Mouse (Mus musculus): ENCODE results near the gene Gm4559.
"Not testable (repeated sequence)": the region's sequence is repeated elsewhere in the genome, so short reads cannot be mapped to it uniquely, and the experiment has no call there.

The Gm4559 gene

DNA sequence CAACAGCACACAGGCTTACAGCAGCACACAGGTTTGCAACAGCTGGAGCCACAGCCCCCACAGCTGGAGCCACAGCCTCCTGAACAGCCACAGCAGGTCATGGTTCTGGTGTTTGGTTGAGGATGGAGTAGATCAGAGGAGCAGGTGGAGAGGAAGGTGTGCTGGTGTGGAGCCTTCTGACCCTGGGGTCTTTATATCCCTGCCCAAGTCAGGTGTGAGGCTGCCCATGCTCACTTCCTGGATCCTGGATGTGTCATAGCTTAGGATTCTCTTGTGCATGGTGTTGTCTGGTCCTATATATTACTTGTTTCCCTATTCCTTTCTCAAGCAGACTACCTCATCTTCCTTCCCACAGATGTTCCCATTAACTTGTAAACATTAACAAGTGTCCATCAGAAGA lies at the start of gene Gm4559:
Gm4559 (minus strand) TSS at position 101 of the 400 bp plus-strand sequence.
- not testable (repeated sequence) for DNase-seq (ENCODE audit: low spot score)

DNA sequence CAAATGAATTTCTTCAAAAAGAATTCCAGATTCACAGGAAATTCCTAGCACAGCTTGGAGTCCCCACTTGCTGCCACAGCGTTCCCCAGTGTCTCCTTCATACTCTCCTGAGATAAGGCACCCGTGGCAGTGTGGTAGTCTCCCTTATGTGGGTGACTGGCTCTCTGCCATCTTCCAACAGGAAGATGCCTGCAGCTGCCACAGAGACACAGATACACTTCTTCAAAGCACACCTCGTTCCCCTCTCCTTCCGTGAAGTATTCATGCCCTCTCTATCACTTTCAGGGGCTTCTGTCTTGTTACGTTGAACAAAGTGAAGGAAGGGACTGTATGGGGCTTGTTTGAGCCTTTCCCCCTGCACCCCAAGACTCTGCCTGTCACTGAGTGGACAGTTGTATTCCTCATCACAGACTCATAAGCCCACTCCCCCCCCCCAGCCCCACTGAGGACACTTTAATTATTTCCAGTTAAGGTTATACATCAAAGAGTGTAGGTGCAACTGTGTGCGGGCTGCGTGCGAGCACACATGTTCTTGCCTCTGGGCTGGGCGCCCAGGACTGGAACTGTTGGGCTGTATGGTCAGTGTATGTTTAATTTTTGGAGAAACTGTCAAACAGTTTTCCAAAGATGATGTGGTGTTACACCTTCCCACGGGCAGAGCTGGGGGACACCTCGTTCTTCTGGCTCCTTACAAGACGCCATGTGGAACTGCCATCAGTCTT lies 49.4 kb upstream of the Gm4559 start:
- no peak for DNase-seq (ENCODE audit: low spot score)

DNA sequence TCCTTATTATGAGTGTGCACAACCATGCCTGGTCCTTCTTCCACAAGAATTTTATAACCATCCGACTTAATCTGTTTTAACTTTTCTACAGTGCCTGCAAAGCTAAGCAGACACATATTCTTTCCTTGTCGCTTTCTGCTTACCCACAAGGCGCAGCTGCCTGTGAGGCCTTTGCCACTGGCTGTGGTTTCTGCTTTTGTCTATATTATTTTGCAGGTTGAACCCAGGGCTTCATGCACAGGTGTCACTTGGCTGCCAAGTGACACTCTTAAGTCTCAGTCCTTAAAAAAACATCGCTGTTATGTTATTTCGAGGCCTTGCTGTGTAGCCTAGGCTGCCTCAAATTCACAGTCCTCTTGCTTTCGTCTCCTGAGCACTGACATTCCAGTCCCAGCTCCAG lies 48.5 kb upstream of the Gm4559 start:
- no peak for DNase-seq (ENCODE audit: low spot score)

DNA sequence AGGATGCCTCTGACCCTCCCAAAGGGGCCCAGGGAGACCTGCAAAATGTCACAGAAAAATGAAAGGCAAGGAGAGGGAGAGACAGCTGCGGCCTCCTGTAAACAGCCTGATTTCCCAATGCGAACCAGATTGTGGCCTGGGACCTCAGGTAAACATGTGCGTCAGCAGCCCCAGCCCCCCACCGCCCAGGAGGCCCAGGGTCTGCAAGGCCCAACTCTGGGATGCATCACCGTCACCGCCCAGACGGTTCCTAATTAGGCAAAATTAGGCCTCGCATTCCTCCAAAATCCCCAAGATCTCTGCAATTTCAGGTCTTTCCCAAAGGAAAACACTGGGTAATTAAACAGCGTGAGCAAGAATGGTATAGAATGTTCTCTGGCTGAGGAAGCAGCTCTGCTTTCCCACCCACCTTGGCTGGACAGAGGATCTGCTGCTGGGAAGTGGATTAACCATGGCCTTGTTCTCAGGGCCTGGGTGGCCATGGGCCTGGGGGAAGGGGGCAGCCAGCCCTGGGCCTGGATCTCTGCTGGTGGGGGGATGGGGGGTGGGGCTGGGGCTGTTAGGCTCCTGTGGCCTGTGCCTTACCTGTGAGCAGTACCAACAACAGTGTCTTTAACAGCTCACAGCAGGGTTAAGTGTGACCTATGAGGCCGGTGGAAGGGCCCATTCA lies 47.6 kb upstream of the Gm4559 start:
- DNase-seq (ENCODE audit: low spot score), result not testable (repeated sequence)

DNA sequence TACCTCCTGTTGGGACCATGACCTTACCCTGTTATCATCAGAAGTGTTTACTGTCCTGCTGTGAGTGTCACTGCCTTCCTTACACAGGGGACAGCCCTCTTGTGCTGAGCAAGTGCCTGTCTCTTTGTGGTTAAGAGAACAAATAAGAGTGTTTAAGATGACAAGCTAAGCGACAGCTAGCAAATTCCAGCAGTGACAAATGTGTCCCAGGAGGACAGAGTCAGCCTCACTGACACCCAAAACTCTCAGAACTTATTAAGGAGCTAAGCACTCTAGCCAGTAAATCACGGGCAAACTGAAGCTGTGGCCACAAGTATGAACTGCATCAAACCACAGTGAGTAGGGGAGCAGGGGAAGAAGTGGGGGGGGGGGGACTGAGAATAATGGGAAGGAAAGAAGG lies 46.7 kb upstream of the Gm4559 start:
- DNase-seq (ENCODE audit: low spot score), result no peak

DNA sequence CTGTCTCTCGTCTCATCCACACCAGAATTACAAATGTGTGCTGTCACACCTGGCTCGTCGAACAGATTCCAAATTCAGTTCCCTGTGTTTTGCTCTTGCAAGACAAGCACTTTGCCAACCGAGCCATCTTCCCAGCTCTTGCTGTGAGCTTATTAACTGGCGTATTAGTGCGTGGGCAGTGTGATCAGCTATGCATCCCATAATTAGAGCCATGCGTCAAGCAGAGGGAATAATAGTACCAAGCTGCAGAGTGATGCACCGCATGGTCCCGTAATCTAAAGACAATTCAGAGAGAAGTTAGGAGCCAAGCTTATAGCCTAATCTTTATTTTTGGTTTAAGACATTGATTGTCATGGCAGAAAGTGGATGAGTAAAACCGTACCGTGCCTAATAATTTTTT lies 45.0 kb upstream of the Gm4559 start:
- no peak for DNase-seq (ENCODE audit: low spot score)

DNA sequence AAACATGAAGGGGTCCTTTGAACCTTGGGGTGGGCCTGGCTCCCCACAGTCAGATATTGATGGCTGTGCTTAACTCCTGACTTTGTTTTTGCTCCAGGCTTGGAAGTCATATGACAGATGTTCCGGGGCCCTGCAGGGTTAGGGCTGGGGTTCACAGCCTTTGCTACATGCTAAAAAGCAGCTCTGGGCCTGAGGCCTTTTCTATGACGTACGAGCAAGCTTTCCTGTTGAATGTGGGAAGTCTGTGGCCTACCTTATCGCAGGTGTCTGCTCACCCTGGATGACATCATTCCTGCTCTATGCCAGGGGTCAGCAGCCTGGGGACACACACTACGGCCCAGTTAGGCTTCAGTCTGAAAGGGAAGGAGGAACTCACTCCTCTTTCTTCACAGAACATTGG lies 43.1 kb upstream of the Gm4559 start:
- no peak for DNase-seq (ENCODE audit: low spot score)

DNA sequence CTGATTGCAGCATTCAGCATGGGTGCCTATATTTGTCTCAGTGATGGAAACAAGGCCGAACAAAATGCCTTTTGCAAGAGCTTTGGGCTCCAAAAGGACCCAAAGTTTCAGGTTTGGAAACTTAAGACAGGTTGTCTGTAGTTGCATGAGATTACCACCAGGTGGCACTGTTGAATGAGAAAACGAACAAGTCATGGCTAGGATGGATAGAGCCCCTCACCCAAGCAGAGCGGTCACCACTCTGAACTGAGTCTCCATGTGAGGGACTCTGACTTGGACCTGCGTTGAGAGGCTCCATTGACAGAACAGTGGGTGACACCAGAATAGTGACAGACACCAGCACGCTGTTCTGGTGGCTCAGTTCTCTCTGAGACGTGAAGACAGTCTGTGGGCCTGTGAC lies 42.4 kb upstream of the Gm4559 start:
- peak; percentile 58 for DNase-seq (ENCODE audit: low spot score)

DNA sequence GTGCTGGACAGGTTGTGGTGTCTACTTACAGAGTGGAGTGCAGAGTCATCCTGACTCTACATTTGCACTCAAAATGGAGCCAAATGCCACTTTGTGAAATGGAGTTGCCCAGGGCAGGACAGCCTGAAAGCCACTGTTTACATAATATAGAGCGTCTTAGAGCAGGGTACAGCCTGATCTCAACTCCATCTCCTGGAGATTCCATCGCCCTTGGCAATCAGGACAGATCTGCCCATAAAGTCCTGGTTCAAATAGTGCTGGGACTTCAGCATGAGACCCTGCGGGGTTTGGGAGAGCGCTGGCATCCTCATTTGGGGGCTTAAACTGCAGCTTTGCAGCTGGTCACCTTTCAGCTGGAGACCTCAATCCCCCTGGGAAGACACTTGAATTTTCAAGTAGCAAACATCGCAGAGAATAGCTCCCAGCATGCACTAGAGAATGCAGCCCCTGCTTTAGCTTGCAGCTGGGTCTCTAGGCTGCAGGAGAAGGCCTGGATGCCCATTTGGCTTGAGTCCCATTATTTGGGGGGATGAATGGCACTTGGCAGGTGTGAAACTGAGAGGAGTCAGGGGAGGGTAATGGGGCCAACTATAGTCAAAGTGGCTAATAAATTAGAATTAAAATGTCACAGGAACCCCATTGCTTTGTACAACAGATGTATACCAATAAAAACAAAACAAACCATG lies 40.6 kb upstream of the Gm4559 start:
- DNase-seq (ENCODE audit: low spot score), result no peak

DNA sequence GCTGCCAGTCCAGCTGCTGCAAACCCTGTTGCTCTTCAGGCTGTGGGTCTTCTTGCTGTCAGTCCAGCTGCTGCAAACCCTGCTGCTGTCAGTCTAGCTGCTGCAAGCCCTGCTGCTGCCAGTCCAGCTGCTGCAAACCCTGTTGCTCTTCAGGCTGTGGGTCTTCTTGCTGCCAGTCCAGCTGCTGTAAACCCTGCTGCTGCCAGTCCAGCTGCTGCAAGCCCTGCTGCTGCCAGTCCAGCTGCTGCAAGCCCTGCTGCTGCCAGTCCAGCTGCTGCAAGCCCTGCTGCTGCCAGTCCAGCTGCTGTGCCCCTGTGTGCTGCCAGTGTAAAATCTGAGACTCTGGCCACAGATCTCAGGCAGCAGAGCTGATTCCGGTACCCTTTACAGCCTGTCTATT lies 29.8 kb upstream of the Gm4559 start:
- not testable (repeated sequence) for DNase-seq (ENCODE audit: low spot score)

DNA sequence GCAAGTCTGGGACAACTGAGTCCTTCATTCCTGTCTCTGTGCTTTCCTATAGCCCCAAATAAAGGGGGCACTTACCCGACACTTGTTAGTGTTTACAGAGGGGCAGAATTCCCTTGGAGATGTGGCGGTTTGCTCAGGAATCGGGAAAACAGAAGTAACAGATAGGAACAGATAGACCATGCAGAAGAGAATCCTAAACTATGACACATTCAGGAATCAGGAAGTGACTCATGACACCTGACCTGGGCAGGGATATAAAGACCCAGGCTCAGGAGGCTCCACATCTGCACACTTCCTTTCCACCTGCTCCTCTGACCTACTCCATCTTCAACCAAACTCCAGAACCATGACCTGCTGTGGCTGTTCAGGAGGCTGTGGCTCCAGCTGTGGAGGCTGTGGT lies 29.1 kb upstream of the Gm4559 start, which contains the start of gene Krtap5-4:
Krtap5-4 (plus strand) TSS at position 301 of the 400 bp plus-strand sequence.
- no peak for DNase-seq (ENCODE audit: low spot score)

DNA sequence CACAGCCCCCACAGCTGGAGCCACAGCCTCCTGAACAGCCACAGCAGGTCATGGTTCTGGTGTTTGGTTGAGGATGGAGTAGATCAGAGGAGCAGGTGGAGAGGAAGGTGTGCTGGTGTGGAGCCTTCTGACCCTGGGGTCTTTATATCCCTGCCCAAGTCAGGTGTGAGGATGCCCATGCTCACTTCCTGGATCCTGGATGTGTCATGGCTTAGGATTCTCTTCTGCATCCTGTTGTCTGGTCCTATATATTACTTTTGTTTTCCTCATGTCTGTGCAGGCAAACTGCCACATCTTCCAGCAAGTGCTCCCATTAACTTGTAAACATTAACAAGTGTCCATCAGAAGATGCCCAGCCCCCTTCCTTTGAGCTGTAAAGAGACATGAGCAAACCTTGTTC lies 22.9 kb upstream of the Gm4559 start, which contains the start of gene Krtap5-1:
Krtap5-1 (minus strand) TSS at position 101 of the 400 bp plus-strand sequence.
- DNase-seq (ENCODE audit: low spot score), result not testable (repeated sequence)

DNA sequence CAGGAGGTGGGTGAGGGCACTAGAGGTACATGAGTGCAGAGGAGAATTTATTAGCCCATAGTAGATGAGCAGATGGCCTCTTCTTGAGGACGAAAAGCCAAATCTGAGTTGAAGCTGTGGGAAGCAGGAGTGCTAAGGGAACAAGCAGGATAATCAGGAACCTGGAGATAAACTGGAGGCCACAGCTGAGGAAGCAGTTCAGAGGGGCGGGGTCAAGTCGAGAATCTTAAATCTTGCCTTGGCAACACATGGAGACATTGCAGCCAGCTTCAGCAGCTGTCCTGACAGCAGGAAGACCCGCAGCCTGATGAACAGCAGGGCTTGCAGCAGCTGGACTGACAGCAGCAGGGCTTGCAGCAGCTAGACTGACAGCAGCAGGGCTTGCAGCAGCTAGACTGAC lies 21.9 kb upstream of the Gm4559 start:
- DNase-seq (ENCODE audit: low spot score), result not testable (repeated sequence)

DNA sequence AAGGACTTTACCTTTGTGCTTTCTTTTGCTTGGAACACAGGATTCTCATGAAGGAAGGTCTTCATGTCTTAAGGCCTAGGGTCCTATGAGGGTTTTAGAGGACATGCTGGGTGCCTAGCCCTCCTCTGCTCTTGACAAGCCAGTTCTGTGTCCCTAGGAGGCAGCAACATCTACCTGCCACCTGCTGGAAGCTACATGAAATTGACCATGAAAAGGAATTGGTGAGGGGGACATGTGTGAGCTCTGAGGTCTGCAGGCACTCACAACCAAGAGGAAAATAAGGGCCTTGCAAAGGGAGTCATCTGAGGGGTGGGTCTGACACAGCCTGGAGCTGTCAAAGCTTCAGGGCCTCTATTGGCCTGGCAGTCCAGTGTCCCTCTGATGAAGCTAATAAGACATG lies 21.3 kb upstream of the Gm4559 start:
- DNase-seq (ENCODE audit: low spot score), result no peak

DNA sequence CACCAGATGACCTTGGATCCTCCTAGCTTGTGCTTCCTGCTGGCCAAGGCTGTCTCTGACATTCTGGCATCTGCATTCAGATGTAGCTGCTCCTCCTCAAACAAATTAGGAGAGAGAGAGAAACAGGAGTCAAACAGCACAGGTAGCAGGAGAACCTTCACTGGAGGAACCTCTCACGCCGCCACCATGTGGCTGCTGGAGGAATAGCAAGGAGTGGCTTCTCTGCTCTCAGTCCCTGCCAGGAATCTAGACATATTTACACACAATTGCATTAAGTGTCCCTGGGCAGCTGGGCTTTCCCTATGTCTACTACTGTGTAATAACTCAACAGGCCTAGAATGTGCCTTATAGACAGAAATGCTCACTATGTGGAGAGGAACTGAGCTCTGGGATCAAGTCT lies 19.7 kb upstream of the Gm4559 start:
- not testable (repeated sequence) for DNase-seq (ENCODE audit: low spot score)

DNA sequence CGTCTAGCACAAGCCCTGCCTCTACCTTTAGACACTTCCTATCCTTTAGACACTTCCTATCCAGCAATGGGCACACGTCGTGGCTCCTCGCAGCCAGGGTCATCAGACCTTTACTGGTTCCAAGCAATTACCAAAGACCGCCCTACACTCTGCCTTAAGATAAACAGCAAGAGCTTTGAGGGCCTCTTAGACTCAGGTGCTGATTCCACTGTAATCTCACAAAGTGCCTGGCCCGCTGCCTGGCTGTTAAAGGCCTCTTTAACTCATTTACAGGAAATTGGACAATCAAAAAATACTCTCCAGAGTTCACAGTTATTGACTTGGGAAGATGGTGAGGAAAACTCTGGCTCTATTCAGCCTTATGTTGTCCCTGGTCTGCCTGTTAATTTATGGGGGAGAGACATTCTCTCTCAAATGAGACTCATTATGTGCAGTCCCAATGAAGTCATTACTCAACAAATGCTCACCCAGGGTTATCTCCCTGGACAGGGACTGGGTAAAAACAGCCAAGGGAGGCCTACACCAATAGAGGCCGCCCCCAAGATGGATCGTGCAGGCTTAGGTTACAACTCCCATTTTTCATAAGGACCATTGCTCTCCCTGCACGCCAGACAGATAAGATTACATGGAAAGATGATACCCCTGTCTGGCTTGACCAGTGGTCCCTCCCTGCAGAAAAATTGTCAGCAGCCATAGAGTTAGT lies 11.9 kb upstream of the Gm4559 start:
- not testable (repeated sequence) for DNase-seq (ENCODE audit: low spot score)

DNA sequence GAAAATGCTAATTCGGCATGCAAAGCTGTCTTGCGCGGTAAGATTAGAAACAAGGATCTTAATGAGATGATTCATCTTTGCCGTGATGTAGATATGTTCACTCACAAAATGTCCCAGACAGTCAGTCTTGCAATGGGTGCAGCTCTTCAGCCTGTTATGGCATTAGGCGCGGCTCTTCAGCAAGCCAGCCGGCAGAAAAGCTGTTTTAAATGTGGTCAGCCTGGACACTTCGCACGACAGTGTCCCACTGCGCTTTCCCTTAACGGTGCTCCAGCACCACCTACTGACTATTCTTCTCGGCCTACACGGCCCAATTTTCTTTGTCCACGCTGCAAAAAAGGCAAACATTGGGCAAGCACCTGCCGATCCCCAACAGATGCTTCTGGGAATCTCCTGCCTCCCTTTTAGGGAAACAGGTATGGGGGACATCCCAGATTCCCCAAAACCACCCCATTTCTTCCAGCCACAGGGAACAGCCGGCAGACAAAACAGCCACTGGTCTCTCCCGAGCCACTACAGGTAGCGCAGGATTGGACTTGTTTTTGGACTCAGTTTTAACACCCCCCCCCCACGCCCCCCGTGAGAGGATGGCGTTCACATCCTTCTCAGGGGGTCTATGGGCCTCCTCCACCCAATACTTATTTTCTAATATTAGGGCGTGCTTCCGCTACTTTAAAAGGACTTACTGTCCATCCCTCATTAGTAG lies 11.1 kb upstream of the Gm4559 start:
- DNase-seq (ENCODE audit: low spot score), result no peak

DNA sequence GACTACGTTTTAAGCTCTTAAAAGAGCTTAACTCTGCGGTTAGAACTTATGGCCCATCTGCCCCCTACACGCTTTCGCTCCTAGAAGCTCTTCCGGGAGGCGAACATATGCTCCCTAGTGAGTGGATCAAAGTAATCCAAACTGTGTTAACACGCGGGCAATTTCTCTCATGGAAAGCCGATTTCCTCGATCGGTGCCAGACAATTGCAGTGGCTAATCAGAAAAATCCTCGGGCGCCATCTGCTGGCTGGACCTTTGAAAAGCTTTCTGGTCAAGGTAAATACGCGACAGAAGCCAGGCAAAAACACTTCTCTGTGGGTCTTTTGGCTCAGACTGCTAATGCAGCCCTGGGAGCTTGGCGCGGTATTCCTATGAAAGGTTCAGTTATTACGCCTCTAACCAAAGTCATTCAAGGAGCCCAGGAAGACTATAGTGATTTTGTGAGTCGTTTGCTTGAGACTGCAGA lies 10.5 kb upstream of the Gm4559 start:
- DNase-seq (ENCODE audit: low spot score), result peak; percentile 85

DNA sequence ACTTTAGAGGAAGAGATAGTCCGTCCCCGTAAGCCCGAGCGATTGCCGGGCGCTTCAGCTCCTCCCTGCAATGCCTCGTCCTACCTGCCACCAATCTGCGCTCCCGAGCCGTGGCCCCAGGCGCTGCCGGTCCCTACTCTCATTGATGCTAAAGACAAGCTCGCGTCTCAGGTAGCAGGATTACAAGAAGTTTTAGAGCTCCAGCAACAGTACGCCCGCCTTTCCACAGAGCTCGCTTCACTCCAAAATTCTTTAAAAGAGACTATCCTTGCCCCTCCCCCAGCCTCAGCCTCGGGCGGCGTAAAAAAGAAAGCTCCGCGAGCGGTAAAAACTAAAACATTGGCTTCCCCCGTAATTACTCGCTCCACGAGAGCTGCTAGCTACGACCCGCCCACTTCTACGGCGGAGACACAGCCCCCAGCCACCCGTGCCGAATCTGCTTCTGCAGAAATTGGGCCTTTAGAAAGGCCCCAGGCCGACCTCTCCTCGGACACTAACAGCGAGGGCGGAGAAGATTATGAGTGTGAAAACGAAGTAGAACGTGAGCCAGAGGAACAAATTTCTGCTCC lies 9.9 kb upstream of the Gm4559 start:
- peak; percentile 73 for DNase-seq (ENCODE audit: low spot score)

DNA sequence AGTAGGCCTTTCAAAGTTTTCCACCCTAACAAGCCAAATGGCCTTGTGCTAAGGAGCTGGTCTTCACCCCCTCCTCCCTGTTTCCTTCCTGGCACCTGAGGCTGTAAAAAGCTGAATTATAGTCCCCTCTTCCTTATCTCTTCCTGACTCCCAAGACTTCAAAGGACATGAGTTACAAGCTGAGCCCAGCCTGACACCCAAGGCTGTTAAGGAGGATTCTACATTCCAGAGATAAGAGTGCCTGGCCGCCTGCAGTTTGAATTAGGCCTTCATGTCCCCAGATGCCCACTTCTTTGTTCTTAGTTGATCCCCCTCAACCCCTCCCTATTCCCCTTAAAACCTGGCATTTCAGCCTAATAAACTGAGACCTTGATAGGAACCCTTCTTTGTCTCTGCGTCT lies 8.7 kb upstream of the Gm4559 start:
- DNase-seq (ENCODE audit: low spot score), result not testable (repeated sequence)

DNA sequence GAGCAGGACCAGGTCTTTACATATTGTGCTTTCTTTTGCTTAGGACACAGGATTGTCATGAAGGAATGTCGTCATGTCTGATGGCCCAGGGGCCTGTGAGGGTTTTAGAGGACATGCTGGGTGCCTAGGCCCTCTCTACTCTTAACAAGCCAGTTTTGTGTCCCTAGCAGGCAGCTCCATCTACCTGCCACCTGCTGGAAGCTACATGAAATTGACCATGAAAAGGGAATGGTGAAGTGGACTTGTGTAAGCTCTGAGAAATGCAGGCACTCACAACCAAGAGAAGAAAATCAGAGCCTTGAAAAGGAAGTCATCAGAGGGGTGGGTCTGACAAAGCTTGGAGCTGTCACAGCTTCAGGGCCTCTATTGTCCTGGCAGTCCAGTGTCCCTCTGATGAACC lies 5.1 kb upstream of the Gm4559 start:
- DNase-seq (ENCODE audit: low spot score), result not testable (repeated sequence)

Measured in yolk sac, embryonic 10.5 days (tissue).